Mouse (Mus musculus) embryonic facial prominence, embryonic 15.5 days (tissue): ENCODE data around the gene Fyb. TPM values are rescaled to one million over a fixed set of nuclear protein-coding genes. Genes with fewer than 3 reads are reported as not detected.
A peak's percentile ranks its signal among the peaks of the same experiment; 100 is the strongest.

ENCODE experiments used
- ATAC-seq: fragments of 200-750 bp; cut with Nextera tagmentation; 2 replicates; pipeline ENCODE4 v1.8.0; 2017; ENCODE audit warnings: low read depth, moderate TSS enrichment; ENCODE audit not compliant: insufficient number of reproducible peaks, low FRiP score, low TSS enrichment
- H3K27ac ChIP-seq: fragments of 300-500 bp; sonication (generic); replicated peaks from 2 replicates; pipeline ENCODE4 v1.5.1; 2015; ENCODE audit warnings: mild to moderate bottlenecking, inconsistent platforms
- H3K27me3 ChIP-seq: fragments of 300-500 bp; sonication (generic); 2 replicates; pipeline ENCODE4 v1.6.1; 2015; ENCODE audit warnings: inconsistent platforms
- H3K36me3 ChIP-seq: fragments of 300-500 bp; sonication (generic); 2 replicates; pipeline ENCODE4 v1.6.1; 2015; ENCODE audit warnings: mild to moderate bottlenecking, inconsistent platforms
- H3K4me1 ChIP-seq: fragments of 300-500 bp; sonication (generic); 2 replicates; pipeline ENCODE4 v1.6.1; 2015; ENCODE audit warnings: inconsistent platforms
- H3K4me2 ChIP-seq: fragments of 300-500 bp; sonication (generic); replicated peaks from 2 replicates; pipeline ENCODE4 v1.6.1; 2015; ENCODE audit warnings: mild to moderate bottlenecking, inconsistent platforms
- H3K4me3 ChIP-seq: fragments of 300-500 bp; sonication (generic); replicated peaks from 2 replicates; pipeline ENCODE4 v1.5.1; 2015; ENCODE audit warnings: mild to moderate bottlenecking, inconsistent platforms
- H3K9ac ChIP-seq: fragments of 300-500 bp; sonication (generic); 2 replicates; pipeline ENCODE4 v1.6.1; 2015; ENCODE audit warnings: inconsistent platforms
- H3K9me3 ChIP-seq: fragments of 300-500 bp; sonication (generic); replicated peaks from 2 replicates; pipeline ENCODE4 v1.6.1; 2016; ENCODE audit warnings: inconsistent platforms
- WGBS: fragments of 180-500 bp; shearing (Covaris S2); methylation state at CpG from one replicate; pipeline ENCODE4 v1.1.7; 2015; 5-methylcytosine and 5-hydroxymethylcytosine counted together
- polyA plus RNA-seq: library from polyadenylated mRNA; unstranded; fragments of >200 nt; fragmentation: Nextera tagmentation; extraction: Ambion mirVana; gene quantifications from 2 replicates; pipeline ENCODE4 v1.2.1, GENCODE M21; 2015

The Fyb gene
- polyA plus RNA-seq, 1 experiment from 2014 or later = 12.5 TPM

GRCm38 (mm10) chr15:6562629-6563028, 40.0 kb downstream of the Fyb start:
- 84% methylated on average over 2 of the region's 2 CpGs for WGBS
- Histone ChIP-seq H3K4me1 (peaks cover 8% of the 10 kb centered on the region; the same call in 1 of the 2 replicates), H3K9me3 (no peaks in the 10 kb centered on the region), H3K36me3 (no peaks in the 10 kb centered on the region), H3K27ac (no peak overlapping the region), H3K27me3 (no peaks in the 10 kb centered on the region), H3K4me3 (no peak overlapping the region), H3K9ac (no peak overlapping the region), H3K4me2 (no peak overlapping the region)
- ATAC-seq = no peak

GRCm38 (mm10) chr15:6564977-6565421, 42.3 kb downstream of the Fyb start:
- Histone ChIP-seq H3K4me3 (peak overlapping the region; percentile 25), H3K4me1 (peaks cover 4% of the 10 kb centered on the region; the same call in 1 of the 2 replicates), H3K9ac (no peak overlapping the region), H3K4me2 (peak overlapping the region; percentile 46), H3K9me3 (no peaks in the 10 kb centered on the region), H3K27me3 (no peaks in the 10 kb centered on the region), H3K36me3 (no peaks in the 10 kb centered on the region), H3K27ac (no peak overlapping the region)
- 4% methylated on average over 11 of the region's 11 CpGs for WGBS
- ATAC-seq = peak; percentile 67

GRCm38 (mm10) chr15:6565873-6566272, 43.2 kb downstream of the Fyb start:
- Histone ChIP-seq H3K9me3 (no peaks in the 10 kb centered on the region), H3K27me3 (no peaks in the 10 kb centered on the region), H3K4me1 (peaks cover 6% of the 10 kb centered on the region; the same call in 1 of the 2 replicates), H3K4me3 (no peak overlapping the region), H3K4me2 (no peak overlapping the region), H3K27ac (no peak overlapping the region), H3K9ac (no peak overlapping the region), H3K36me3 (no peaks in the 10 kb centered on the region)
- 95% methylated on average over 4 of the region's 4 CpGs for WGBS
- no peak for ATAC-seq

GRCm38 (mm10) chr15:6567993-6568392, 45.3 kb downstream of the Fyb start:
- Histone ChIP-seq H3K27ac (no peak overlapping the region), H3K4me3 (no peak overlapping the region), H3K36me3 (no peaks in the 10 kb centered on the region), H3K27me3 (no peaks in the 10 kb centered on the region), H3K9me3 (no peaks in the 10 kb centered on the region), H3K4me2 (no peak overlapping the region), H3K4me1 (peaks cover 8% of the 10 kb centered on the region; the same call in 1 of the 2 replicates), H3K9ac (no peak overlapping the region)
- WGBS = 86% methylated on average over 5 of the region's 5 CpGs
- no peak for ATAC-seq

GRCm38 (mm10) chr15:6568605-6569004, 46.0 kb downstream of the Fyb start:
- no peak overlapping the region for H3K9ac ChIP-seq
- H3K27ac ChIP-seq = no peak overlapping the region
- no peak overlapping the region for H3K4me2 ChIP-seq
- no peaks in the 10 kb centered on the region for H3K27me3 ChIP-seq
- ATAC-seq = no peak
- no peak overlapping the region for H3K4me3 ChIP-seq
- no peaks in the 10 kb centered on the region for H3K36me3 ChIP-seq
- peaks cover 8% of the 10 kb centered on the region; the same call in 1 of the 2 replicates for H3K4me1 ChIP-seq
- H3K9me3 ChIP-seq = no peaks in the 10 kb centered on the region
- 77% methylated on average over 3 of the region's 3 CpGs for WGBS

GRCm38 (mm10) chr15:6569074-6569473, 46.4 kb downstream of the Fyb start:
- no peak overlapping the region for H3K27ac ChIP-seq
- no peak overlapping the region for H3K4me3 ChIP-seq
- H3K36me3 ChIP-seq = no peaks in the 10 kb centered on the region
- WGBS = 51% methylated on average over 5 of the region's 5 CpGs
- peaks cover 8% of the 10 kb centered on the region; the same call in 1 of the 2 replicates for H3K4me1 ChIP-seq
- H3K9ac ChIP-seq = no peak overlapping the region
- no peak overlapping the region for H3K4me2 ChIP-seq
- no peaks in the 10 kb centered on the region for H3K27me3 ChIP-seq
- H3K9me3 ChIP-seq = no peaks in the 10 kb centered on the region
- ATAC-seq = no peak

- Histone ChIP-seq H3K36me3 (no peaks in the 10 kb centered on the region), H3K27me3 (no peaks in the 10 kb centered on the region), H3K9ac (no peak overlapping the region), H3K4me2 (no peak overlapping the region), H3K4me1 (0 out of 2 replicates have a peak, but pooled peaks cover 4% of the 10 kb centered on the region), H3K4me3 (no peak overlapping the region), H3K9me3 (no peaks in the 10 kb centered on the region), H3K27ac (no peak overlapping the region)
- ATAC-seq = no peak
- 93% methylated on average over 2 of the region's 2 CpGs for WGBS
Measured at GRCm38 (mm10) chr15:6570164-6570861, 47.7 kb downstream of the Fyb start.

- no peak for ATAC-seq
- WGBS = 5% methylated on average over 7 of the region's 7 CpGs
- Histone ChIP-seq H3K9ac (no peak overlapping the region), H3K9me3 (no peaks in the 10 kb centered on the region), H3K27ac (no peak overlapping the region), H3K4me1 (0 out of 2 replicates have a peak, but pooled peaks cover 4% of the 10 kb centered on the region), H3K27me3 (no peaks in the 10 kb centered on the region), H3K4me2 (no peak overlapping the region), H3K36me3 (no peaks in the 10 kb centered on the region), H3K4me3 (no peak overlapping the region)
Measured at GRCm38 (mm10) chr15:6570876-6571275, 48.2 kb downstream of the Fyb start.

GRCm38 (mm10) chr15:6574283-6574960, 51.8 kb downstream of the Fyb start:
- no peak for ATAC-seq
- WGBS = 24% methylated on average over 5 of the region's 5 CpGs
- H3K4me1 ChIP-seq = 0 out of 2 replicates have a peak, but pooled peaks cover 4% of the 10 kb centered on the region
- no peak overlapping the region for H3K9ac ChIP-seq
- H3K27me3 ChIP-seq = no peaks in the 10 kb centered on the region
- H3K36me3 ChIP-seq = no peaks in the 10 kb centered on the region
- no peak overlapping the region for H3K4me3 ChIP-seq
- H3K27ac ChIP-seq = no peak overlapping the region
- H3K9me3 ChIP-seq = no peaks in the 10 kb centered on the region
- no peak overlapping the region for H3K4me2 ChIP-seq

GRCm38 (mm10) chr15:6577971-6578370, 55.3 kb downstream of the Fyb start:
- H3K9ac ChIP-seq = no peak overlapping the region
- no peak overlapping the region for H3K4me2 ChIP-seq
- no peak overlapping the region for H3K27ac ChIP-seq
- no peak overlapping the region for H3K4me3 ChIP-seq
- H3K4me1 ChIP-seq = 0 out of 2 replicates have a peak, but pooled peaks cover 6% of the 10 kb centered on the region
- H3K36me3 ChIP-seq = no peaks in the 10 kb centered on the region
- no peaks in the 10 kb centered on the region for H3K27me3 ChIP-seq
- ATAC-seq = no peak
- H3K9me3 ChIP-seq = no peaks in the 10 kb centered on the region
- 69% methylated on average over 9 of the region's 9 CpGs for WGBS

GRCm38 (mm10) chr15:6578654-6579053, 56.0 kb downstream of the Fyb start:
- no peak overlapping the region for H3K4me3 ChIP-seq
- no peaks in the 10 kb centered on the region for H3K36me3 ChIP-seq
- no peaks in the 10 kb centered on the region for H3K27me3 ChIP-seq
- no peak overlapping the region for H3K27ac ChIP-seq
- H3K9ac ChIP-seq = no peak overlapping the region
- H3K4me2 ChIP-seq = no peak overlapping the region
- no peaks in the 10 kb centered on the region for H3K9me3 ChIP-seq
- no peak for ATAC-seq
- 0 out of 2 replicates have a peak, but pooled peaks cover 6% of the 10 kb centered on the region for H3K4me1 ChIP-seq
- WGBS = 82% methylated on average over 2 of the region's 2 CpGs
